Mouse (Mus musculus) kidney, embryonic 16.5 days (tissue): ENCODE results near the gene Olfr961. TPM values are rescaled to one million over a fixed set of nuclear protein-coding genes. Genes with fewer than 3 reads are reported as not detected.

ENCODE experiments used
- polyA plus RNA-seq: library from polyadenylated mRNA; unstranded; fragments of >200 nt; fragmentation: Nextera tagmentation; extraction: Ambion mirVana; gene quantifications from 2 replicates; pipeline ENCODE4 v1.2.1, GENCODE M21; 2015

Gene Olfr961
- polyA plus RNA-seq, 1 experiment from 2014 or later = not detected

Other genes starting within 250 kb of the Olfr961 start
- gene Olfr952, start 217.9 kb upstream of the Olfr961 start, polyA plus RNA-seq = not detected in 2 replicates
- gene Olfr954, start 188.4 kb upstream of the Olfr961 start, polyA plus RNA-seq = not detected in 2 replicates
- not detected in 2 replicates for gene Olfr955, start 173.1 kb upstream of the Olfr961 start, polyA plus RNA-seq
- not detected in 2 replicates for gene Olfr44, start 151.1 kb upstream of the Olfr961 start, polyA plus RNA-seq
- gene Olfr957, start 129.3 kb upstream of the Olfr961 start, polyA plus RNA-seq = not detected in 2 replicates
- gene Olfr958, start 91.0 kb upstream of the Olfr961 start, polyA plus RNA-seq = not detected in 2 replicates
- gene Olfr959, start 69.5 kb upstream of the Olfr961 start, polyA plus RNA-seq = not detected in 2 replicates
- gene AW551984, start 40.7 kb upstream of the Olfr961 start, polyA plus RNA-seq = 15.5 and 16.2 TPM in 2 replicates
- gene Olfr148, start 34.4 kb upstream of the Olfr961 start, polyA plus RNA-seq = not detected in 2 replicates
- gene Olfr960, start 23.7 kb upstream of the Olfr961 start, polyA plus RNA-seq = not detected in 2 replicates
- not detected in 2 replicates for gene Olfr963, start 22.1 kb downstream of the Olfr961 start, polyA plus RNA-seq
- gene Olfr149, start 62.0 kb downstream of the Olfr961 start, polyA plus RNA-seq = not detected in 2 replicates
- gene Olfr965, start 66.3 kb downstream of the Olfr961 start, polyA plus RNA-seq = not detected in 2 replicates
- not detected in 2 replicates for gene Olfr150, start 85.9 kb downstream of the Olfr961 start, polyA plus RNA-seq
- not detected in 2 replicates for gene Olfr967, start 101.2 kb downstream of the Olfr961 start, polyA plus RNA-seq
- gene Olfr968, start 138.2 kb downstream of the Olfr961 start, polyA plus RNA-seq = not detected in 2 replicates
- gene Olfr969, start 145.9 kb downstream of the Olfr961 start, polyA plus RNA-seq = not detected in 2 replicates
- not detected in 2 replicates for gene Olfr970, start 163.8 kb downstream of the Olfr961 start, polyA plus RNA-seq
- gene Olfr971, start 191.8 kb downstream of the Olfr961 start, polyA plus RNA-seq = not detected in 2 replicates
- not detected in 2 replicates for gene Olfr972, start 221.3 kb downstream of the Olfr961 start, polyA plus RNA-seq